In genomic region chr7:115222642-115223041, GRCm38 (mm10) we compare ENCODE assay signal across 16 mouse cellular contexts.
DNase-seq lines count a peak whose midpoint lies in the region; ATAC-seq and TF ChIP-seq lines count a peak whose summit lies in the region.
"Had no signal": no experiment of that assay in that cellular context is flagged by ENCODE, and none has a peak within 500 bp of the region (broad histone marks: within the 10 kb centered on the region; RNA-seq: fewer than 3 reads in every experiment).

No protein-coding gene starts in this region.

- no peak overlapping the region for H3K4me2 ChIP-seq in kidney, postnatal 0 days (ENCODE audit: low read length)
- no peak overlapping the region for H3K4me2 ChIP-seq in forebrain, embryonic 11.5 days (ENCODE audit: low read depth, low read length, severe bottlenecking)
- H3K4me2 ChIP-seq: hindbrain, embryonic 12.5 days; liver, embryonic 11.5 days; lung, embryonic 15.5 days; midbrain, embryonic 13.5 days had no signal

- ATAC-seq in kidney, postnatal 0 days (replicated peaks; ENCODE audit: low FRiP score, low read depth), result peak; percentile 59; the same call in 1 of the 2 replicates
- no peak for ATAC-seq in forebrain, embryonic 11.5 days (replicated peaks; ENCODE audit: low FRiP score)
- ATAC-seq: forebrain, postnatal 0 days; inflammation-experienced regulatory T-cells, adult 6 months; midbrain, embryonic 13.5 days had no signal

- TF ChIP-seq CTCF in kidney, postnatal 0 days (IDR thresholded peaks at IDR 0.05; ENCODE audit: low read depth), result 0 out of 2 replicates have a peak, but pooled peaks have one; percentile 15
- no peak for TF ChIP-seq CTCF in kidney, adult 2 months (conservative IDR thresholded peaks at IDR 0.05; ENCODE audit: insufficient read depth, insufficient read length, low read depth, low read length)

- H3K27ac ChIP-seq in kidney, postnatal 0 days, result no peak overlapping the region
- no peak overlapping the region for H3K27ac ChIP-seq in kidney, adult 2 months (ENCODE audit: insufficient read depth, low read depth, low read length)
- no peak overlapping the region for H3K27ac ChIP-seq in forebrain, embryonic 11.5 days (ENCODE audit: low read depth, low read length)
- H3K27ac ChIP-seq: hindbrain, embryonic 12.5 days; lung, embryonic 15.5 days; midbrain, embryonic 13.5 days had no signal

- no peaks in the 10 kb centered on the region for H3K9me3 ChIP-seq in kidney, postnatal 0 days (replicated peaks; ENCODE audit: low read length)
- no peaks in the 10 kb centered on the region for H3K9me3 ChIP-seq in forebrain, embryonic 11.5 days (ENCODE audit: control insufficient read depth, low read length)
- H3K9me3 ChIP-seq: hindbrain, embryonic 12.5 days; lung, embryonic 15.5 days; midbrain, embryonic 13.5 days had no signal

- no peaks in the 10 kb centered on the region for H3K36me3 ChIP-seq in kidney, postnatal 0 days (ENCODE audit: insufficient read depth, low read length)
- no peaks in the 10 kb centered on the region for H3K36me3 ChIP-seq in kidney, adult 2 months (ENCODE audit: control insufficient read depth, insufficient read depth, low read length)
- H3K36me3 ChIP-seq in forebrain, embryonic 11.5 days (ENCODE audit: control insufficient read depth, insufficient read depth, low read length), result no peaks in the 10 kb centered on the region
- H3K36me3 ChIP-seq: hindbrain, embryonic 12.5 days; lung, embryonic 15.5 days; midbrain, embryonic 13.5 days had no signal

- TF ChIP-seq POLR2A in kidney, adult 2 months (IDR thresholded peaks at IDR 0.05; ENCODE audit: low read depth, low read length), result no peak

- no peak overlapping the region for H3K4me3 ChIP-seq in kidney, postnatal 0 days (replicated peaks; ENCODE audit: low read depth, low read length)
- H3K4me3 ChIP-seq in kidney, adult 2 months (ENCODE audit: insufficient read depth, low read depth, low read length), result no peak overlapping the region
- H3K4me3 ChIP-seq in forebrain, embryonic 11.5 days (ENCODE audit: low read depth, low read length), result no peak overlapping the region
- H3K4me3 ChIP-seq: hindbrain, embryonic 12.5 days; lung, embryonic 15.5 days; midbrain, embryonic 13.5 days had no signal

- H3K27me3 ChIP-seq in kidney, postnatal 0 days (ENCODE audit: insufficient read depth, low read length), result no peaks in the 10 kb centered on the region
- H3K27me3 ChIP-seq in kidney, adult 2 months (replicated peaks; ENCODE audit: control insufficient read depth, insufficient read depth, low read length), result no peaks in the 10 kb centered on the region
- H3K27me3 ChIP-seq in forebrain, embryonic 11.5 days (ENCODE audit: control insufficient read depth, insufficient read depth, low read length), result no peaks in the 10 kb centered on the region
- H3K27me3 ChIP-seq: lung, embryonic 15.5 days had no signal

- H3K4me1 ChIP-seq in kidney, postnatal 0 days (replicated peaks; ENCODE audit: insufficient read depth, low read length), result no peaks in the 10 kb centered on the region
- H3K4me1 ChIP-seq in kidney, adult 2 months (ENCODE audit: control insufficient read depth, insufficient read depth, low read length), result no peaks in the 10 kb centered on the region
- peaks cover 2% of the 10 kb centered on the region; the same call in 1 of the 2 replicates for H3K4me1 ChIP-seq in forebrain, embryonic 11.5 days (replicated peaks; ENCODE audit: control insufficient read depth, insufficient read depth, low read length)

- H3K9ac ChIP-seq in kidney, postnatal 0 days (ENCODE audit: low read depth, low read length), result no peak overlapping the region
- no peak overlapping the region for H3K9ac ChIP-seq in forebrain, embryonic 11.5 days (ENCODE audit: low read length)
- H3K9ac ChIP-seq: forebrain, postnatal 0 days; hindbrain, embryonic 12.5 days; lung, embryonic 15.5 days; midbrain, embryonic 13.5 days had no signal

- peak; percentile 31 for DNase-seq in adrenal gland, postnatal 14 days
- no peak for DNase-seq in adrenal gland, adult 8-10 months
- DNase-seq in kidney, postnatal 0 days (ENCODE audit: low spot score), result peak; percentile 22
- no peak for DNase-seq in kidney, adult 2 months
- peak; percentile 33 for DNase-seq in thymus, postnatal 14 days
- no peak for DNase-seq in thymus, postnatal 10 days (ENCODE audit: low spot score in 2 of 2)
- DNase-seq in cerebellum, adult 9-11 months, result no peak
- no peak for DNase-seq in forebrain, embryonic 11.5 days (ENCODE audit: low spot score)
- DNase-seq: cerebellum, adult 9-10 months; forebrain, postnatal 0 days; heart, adult 18-20 months had no signal

- 29% methylated on average over 6 of the region's 7 CpGs for WGBS in kidney, postnatal 0 days
- 48% methylated on average over 4 of the region's 7 CpGs for WGBS in kidney, adult 2 months
- 57% methylated on average over 5 of the region's 7 CpGs for WGBS in forebrain, embryonic 11.5 days

Comparison
In these comparisons a context has a peak if more than half of its experiments do, and no peak if none do; other contexts are left out.
1. DNase-seq: peak in adrenal gland, postnatal 14 days (single experiment), kidney, postnatal 0 days (single experiment) and thymus, postnatal 14 days (single experiment); none in adrenal gland, adult 8-10 months (single experiment), kidney, adult 2 months (single experiment), thymus, postnatal 10 days (0 of 2), cerebellum, adult 9-11 months (single experiment) and forebrain, embryonic 11.5 days (single experiment).